Mouse (Mus musculus): Measurements from ENCODE around the gene Psmb7. TPM values are rescaled to one million over a fixed set of nuclear protein-coding genes. Genes with fewer than 3 reads are reported as not detected.

Gene Psmb7
- total RNA-seq (2022) = 100 to 1,000 TPM; 190 to 208 (median 197) TPM

GRCm38 (mm10) chr2:38643625-38644427, at the start of gene Psmb7:
Gene Psmb7 (minus strand): TSS chr2:38644087.
- peak; percentile 80 to 84 for DNase-seq (ENCODE audit: low spot score in 2 of 2)

GRCm38 (mm10) chr2:38691542-38691941, 47.7 kb upstream of the Psmb7 start:
- peak in 1 of 2 experiments; percentile 19 for DNase-seq (ENCODE audit: low spot score in 2 of 2)

GRCm38 (mm10) chr2:38689881-38690280, 46.0 kb upstream of the Psmb7 start:
- DNase-seq (ENCODE audit: low spot score in 2 of 2) = no peak

- DNase-seq (ENCODE audit: low spot score in 2 of 2) = peak in 1 of 2 experiments; percentile 48
These were observed 45.1 kb upstream of the Psmb7 start for GRCm38 (mm10) chr2:38688791-38689520.

- no peak for DNase-seq (ENCODE audit: low spot score in 2 of 2)
These were observed 41.9 kb upstream of the Psmb7 start for GRCm38 (mm10) chr2:38685746-38686145.

- no peak for DNase-seq (ENCODE audit: low spot score in 2 of 2)
These were observed 39.2 kb upstream of the Psmb7 start for GRCm38 (mm10) chr2:38683083-38683482.

- no peak for DNase-seq (ENCODE audit: low spot score in 2 of 2)
These were observed 38.3 kb upstream of the Psmb7 start for GRCm38 (mm10) chr2:38682209-38682608.

GRCm38 (mm10) chr2:38678947-38679346, 35.1 kb upstream of the Psmb7 start:
- DNase-seq (ENCODE audit: low spot score in 2 of 2) = no peak

GRCm38 (mm10) chr2:38675366-38675969, 31.6 kb upstream of the Psmb7 start:
- DNase-seq (ENCODE audit: low spot score in 2 of 2) = no peak

GRCm38 (mm10) chr2:38672496-38672895, 28.6 kb upstream of the Psmb7 start:
- no peak for DNase-seq (ENCODE audit: low spot score in 2 of 2)

- DNase-seq (ENCODE audit: low spot score in 2 of 2) = no peak
These were observed 25.1 kb upstream of the Psmb7 start for GRCm38 (mm10) chr2:38668802-38669580.

GRCm38 (mm10) chr2:38661398-38661797, 17.5 kb upstream of the Psmb7 start:
- no peak for DNase-seq (ENCODE audit: low spot score in 2 of 2)

GRCm38 (mm10) chr2:38658338-38658836, 14.5 kb upstream of the Psmb7 start:
- peak; percentile 56 to 74 for DNase-seq (ENCODE audit: low spot score in 2 of 2)

- no peak for DNase-seq (ENCODE audit: low spot score in 2 of 2)
These were observed 9.8 kb upstream of the Psmb7 start for GRCm38 (mm10) chr2:38653694-38654093.

GRCm38 (mm10) chr2:38653293-38653619, 9.4 kb upstream of the Psmb7 start:
- DNase-seq (ENCODE audit: low spot score in 2 of 2) = no peak

- no peak for DNase-seq (ENCODE audit: low spot score in 2 of 2)
These were observed 8.8 kb upstream of the Psmb7 start for GRCm38 (mm10) chr2:38652565-38653292.

- no peak for DNase-seq (ENCODE audit: low spot score in 2 of 2)
These were observed 8.2 kb upstream of the Psmb7 start for GRCm38 (mm10) chr2:38652098-38652497.

GRCm38 (mm10) chr2:38650340-38650739, 6.5 kb upstream of the Psmb7 start:
- no peak for DNase-seq (ENCODE audit: low spot score in 2 of 2)

GRCm38 (mm10) chr2:38647661-38648060, 3.8 kb upstream of the Psmb7 start:
- DNase-seq (ENCODE audit: low spot score in 2 of 2) = no peak

GRCm38 (mm10) chr2:38647201-38647606, 3.3 kb upstream of the Psmb7 start:
- DNase-seq (ENCODE audit: low spot score in 2 of 2) = peak; percentile 63 to 72

- DNase-seq (ENCODE audit: low spot score in 2 of 2) = peak; percentile 72 to 76
These were observed 2.0 kb upstream of the Psmb7 start for GRCm38 (mm10) chr2:38645936-38646335.
